Mouse (Mus musculus) liver, embryonic 15.5 days (tissue): ENCODE results near the gene Cox8a. TPM values are rescaled to one million over a fixed set of nuclear protein-coding genes. Genes with fewer than 3 reads are reported as not detected.
A peak's percentile ranks its signal among the peaks of the same experiment; 100 is the strongest.

Experiments used
- ATAC-seq: fragments of 200-750 bp; cut with Nextera tagmentation; 2 replicates; pipeline ENCODE4 v1.8.0; 2017; ENCODE audit warnings: moderate number of reproducible peaks, mild to moderate bottlenecking, moderate library complexity; ENCODE audit not compliant: insufficient read depth
- H3K27ac ChIP-seq: fragments of 300-500 bp; sonication (generic); replicated peaks from 2 replicates; pipeline ENCODE4 v1.5.1; 2015; ENCODE audit warnings: mild to moderate bottlenecking, inconsistent platforms
- H3K27me3 ChIP-seq: fragments of 300-500 bp; sonication (generic); 2 replicates; pipeline ENCODE4 v1.6.1; 2015; ENCODE audit warnings: mild to moderate bottlenecking, inconsistent platforms
- H3K36me3 ChIP-seq: fragments of 300-500 bp; sonication (generic); replicated peaks from 2 replicates; pipeline ENCODE4 v1.6.1; 2015; ENCODE audit warnings: moderate library complexity, mild to moderate bottlenecking, inconsistent platforms
- H3K4me1 ChIP-seq: fragments of 300-500 bp; sonication (generic); replicated peaks from 2 replicates; pipeline ENCODE4 v1.6.1; 2015; ENCODE audit warnings: inconsistent platforms
- H3K4me2 ChIP-seq: fragments of 300-500 bp; sonication (generic); 2 replicates; pipeline ENCODE4 v1.6.1; 2015; ENCODE audit warnings: moderate library complexity, mild to moderate bottlenecking, inconsistent platforms
- H3K4me3 ChIP-seq: fragments of 300-500 bp; sonication (generic); replicated peaks from 2 replicates; pipeline ENCODE4 v1.5.1; 2015; ENCODE audit warnings: mild to moderate bottlenecking, inconsistent platforms
- H3K9ac ChIP-seq: fragments of 300-500 bp; sonication (generic); 2 replicates; pipeline ENCODE4 v1.6.1; 2015; ENCODE audit warnings: moderate library complexity, mild to moderate bottlenecking, inconsistent platforms
- H3K9me3 ChIP-seq: fragments of 300-500 bp; sonication (generic); replicated peaks from 2 replicates; pipeline ENCODE4 v1.6.1; 2016; ENCODE audit warnings: inconsistent platforms
- WGBS: fragments of 180-500 bp; shearing (Covaris S2); methylation state at CpG from one replicate; pipeline ENCODE4 v1.1.7; 2015; ENCODE audit warnings: mixed read lengths; ENCODE audit not compliant: insufficient replicate concordance; 5-methylcytosine and 5-hydroxymethylcytosine counted together
- polyA plus RNA-seq: library from polyadenylated mRNA; unstranded; fragments of >200 nt; fragmentation: Nextera tagmentation; extraction: Ambion mirVana; gene quantifications from 2 replicates; pipeline ENCODE4 v1.2.1, GENCODE M21; 2015

Gene Cox8a
- polyA plus RNA-seq, 1 experiment from 2014 or later, result 535 TPM

- H3K9me3 ChIP-seq, result no peaks in the 10 kb centered on the region
- H3K4me3 ChIP-seq, result peak within 1 kb of the TSS; percentile 82
- H3K36me3 ChIP-seq, result peaks cover 20% of the 10 kb centered on the region
- ATAC-seq, result peak; percentile 98
- peak within 1 kb of the TSS; percentile 89 for H3K27ac ChIP-seq
- peaks cover 4% of the 10 kb centered on the region; the same call in 1 of the 2 replicates for H3K27me3 ChIP-seq
- H3K4me2 ChIP-seq, result peak within 1 kb of the TSS; percentile 92
- WGBS, result under 1% methylated on average over 80 of the region's 80 CpGs
- peak within 1 kb of the TSS; percentile 89 for H3K9ac ChIP-seq
- peaks cover 29% of the 10 kb centered on the region for H3K4me1 ChIP-seq
Observed at GRCm38 (mm10) chr19:7240782-7241690, 23.6 kb upstream of the Cox8a start, which contains the start of gene Naa40. TSS of gene Naa40 (minus strand) at chr19:7241183.

- Histone ChIP-seq H3K27me3 (peaks cover 4% of the 10 kb centered on the region; the same call in 1 of the 2 replicates), H3K27ac (peak overlapping the region; percentile 89), H3K4me3 (peak overlapping the region; percentile 82), H3K9me3 (no peaks in the 10 kb centered on the region), H3K36me3 (peaks cover 28% of the 10 kb centered on the region), H3K9ac (peak overlapping the region; percentile 89), H3K4me2 (peak overlapping the region; percentile 92), H3K4me1 (peaks cover 35% of the 10 kb centered on the region)
- WGBS, result 2% methylated on average over 13 of the region's 13 CpGs
- peak; percentile 6 for ATAC-seq
Observed at GRCm38 (mm10) chr19:7240291-7240690, 22.9 kb upstream of the Cox8a start.

GRCm38 (mm10) chr19:7239574-7239973 is 22.2 kb upstream of the Cox8a start:
- 83% methylated on average over 3 of the region's 3 CpGs for WGBS
- H3K36me3 ChIP-seq, result peaks cover 33% of the 10 kb centered on the region
- H3K4me3 ChIP-seq, result peak overlapping the region; percentile 82
- H3K4me2 ChIP-seq, result peak overlapping the region; percentile 92
- H3K9me3 ChIP-seq, result no peaks in the 10 kb centered on the region
- peaks cover 35% of the 10 kb centered on the region for H3K4me1 ChIP-seq
- no peak for ATAC-seq
- peaks cover 4% of the 10 kb centered on the region; the same call in 1 of the 2 replicates for H3K27me3 ChIP-seq
- H3K9ac ChIP-seq, result peak overlapping the region; percentile 89
- 0 out of 2 replicates have a peak overlapping the region, but pooled peaks have one; percentile 89 for H3K27ac ChIP-seq

- Histone ChIP-seq H3K9me3 (no peaks in the 10 kb centered on the region), H3K4me2 (no peak overlapping the region), H3K9ac (no peak overlapping the region), H3K27ac (no peak overlapping the region), H3K4me3 (no peak overlapping the region), H3K27me3 (no peaks in the 10 kb centered on the region), H3K36me3 (peaks cover 60% of the 10 kb centered on the region), H3K4me1 (peaks cover 35% of the 10 kb centered on the region)
- ATAC-seq, result no peak
- 70% methylated on average over 4 of the region's 4 CpGs for WGBS
Observed at GRCm38 (mm10) chr19:7236742-7237141, 19.3 kb upstream of the Cox8a start.

- WGBS, result 93% methylated on average over 2 of the region's 2 CpGs
- Histone ChIP-seq H3K36me3 (peaks cover 68% of the 10 kb centered on the region), H3K9ac (no peak overlapping the region), H3K27me3 (no peaks in the 10 kb centered on the region), H3K9me3 (no peaks in the 10 kb centered on the region), H3K4me1 (peaks cover 29% of the 10 kb centered on the region), H3K27ac (no peak overlapping the region), H3K4me2 (no peak overlapping the region), H3K4me3 (no peak overlapping the region)
- ATAC-seq, result no peak
Observed at GRCm38 (mm10) chr19:7236011-7236410, 18.6 kb upstream of the Cox8a start.

GRCm38 (mm10) chr19:7235461-7235860 is 18.0 kb upstream of the Cox8a start:
- 77% methylated on average over 9 of the region's 9 CpGs for whole genome bisulfite sequencing

GRCm38 (mm10) chr19:7234537-7235221 is 17.3 kb upstream of the Cox8a start:
- H3K36me3 ChIP-seq, result peaks cover 81% of the 10 kb centered on the region
- H3K9ac ChIP-seq, result no peak overlapping the region
- H3K4me1 ChIP-seq, result peaks cover 20% of the 10 kb centered on the region
- H3K27ac ChIP-seq, result no peak overlapping the region
- ATAC-seq, result no peak
- no peaks in the 10 kb centered on the region for H3K27me3 ChIP-seq
- 52% methylated on average over 8 of the region's 8 CpGs for WGBS
- H3K4me3 ChIP-seq, result no peak overlapping the region
- no peak overlapping the region for H3K4me2 ChIP-seq
- no peaks in the 10 kb centered on the region for H3K9me3 ChIP-seq

More at GRCm38 (mm10) chr19:7235461-7235860, 18.0 kb upstream of the Cox8a start:
- Histone ChIP-seq H3K4me3 (no peak overlapping the region), H3K36me3 (peaks cover 73% of the 10 kb centered on the region), H3K9me3 (no peaks in the 10 kb centered on the region), H3K27ac (no peak overlapping the region), H3K4me1 (peaks cover 28% of the 10 kb centered on the region), H3K9ac (no peak overlapping the region), H3K27me3 (no peaks in the 10 kb centered on the region), H3K4me2 (no peak overlapping the region)
- ATAC-seq, result no peak

- H3K4me1 ChIP-seq, result no peaks in the 10 kb centered on the region; the same call in 1 of the 2 replicates
- 56% methylated on average over 6 of the region's 6 CpGs for WGBS
- H3K36me3 ChIP-seq, result peaks cover 62% of the 10 kb centered on the region
- no peak; the same call in 1 of the 2 replicates for ATAC-seq
- H3K9me3 ChIP-seq, result no peaks in the 10 kb centered on the region
- no peak overlapping the region for H3K9ac ChIP-seq
- H3K4me2 ChIP-seq, result no peak overlapping the region
- H3K27ac ChIP-seq, result no peak overlapping the region
- H3K27me3 ChIP-seq, result no peaks in the 10 kb centered on the region
- H3K4me3 ChIP-seq, result no peak overlapping the region
Observed at GRCm38 (mm10) chr19:7226511-7226914, 9.1 kb upstream of the Cox8a start.

- Histone ChIP-seq H3K4me2 (no peak overlapping the region), H3K4me1 (no peaks in the 10 kb centered on the region; the same call in 1 of the 2 replicates), H3K9ac (no peak overlapping the region), H3K27ac (no peak overlapping the region), H3K27me3 (no peaks in the 10 kb centered on the region), H3K9me3 (no peaks in the 10 kb centered on the region), H3K36me3 (peaks cover 48% of the 10 kb centered on the region), H3K4me3 (no peak overlapping the region)
- no peak for ATAC-seq
- 85% methylated on average over 9 of the region's 9 CpGs for WGBS
Observed at GRCm38 (mm10) chr19:7225096-7225690, 7.8 kb upstream of the Cox8a start.

- Histone ChIP-seq H3K4me2 (no peak overlapping the region), H3K4me1 (no peaks in the 10 kb centered on the region; the same call in 1 of the 2 replicates), H3K27me3 (no peaks in the 10 kb centered on the region), H3K9me3 (no peaks in the 10 kb centered on the region), H3K36me3 (peaks cover 39% of the 10 kb centered on the region), H3K4me3 (no peak overlapping the region), H3K27ac (no peak overlapping the region), H3K9ac (no peak overlapping the region)
- ATAC-seq, result no peak
- 84% methylated on average over 3 of the region's 3 CpGs for WGBS
Observed at GRCm38 (mm10) chr19:7224253-7224652, 6.8 kb upstream of the Cox8a start.

- H3K9ac ChIP-seq, result no peak overlapping the region
- no peak overlapping the region for H3K4me3 ChIP-seq
- no peak overlapping the region for H3K27ac ChIP-seq
- no peak for ATAC-seq
- peaks cover 3% of the 10 kb centered on the region for H3K4me1 ChIP-seq
- H3K36me3 ChIP-seq, result peaks cover 31% of the 10 kb centered on the region
- no peaks in the 10 kb centered on the region for H3K9me3 ChIP-seq
- H3K27me3 ChIP-seq, result no peaks in the 10 kb centered on the region
- H3K4me2 ChIP-seq, result no peak overlapping the region
Observed at GRCm38 (mm10) chr19:7223488-7223887, 6.1 kb upstream of the Cox8a start.
